Mouse (Mus musculus) kidney, adult 2 months (tissue): ENCODE measurements around the gene Azin2. TPM values are rescaled to one million over a fixed set of nuclear protein-coding genes. Genes with fewer than 3 reads are reported as not detected.

Experiments
- DNase-seq: peaks from one replicate; pipeline ENCODE4 v3.0.0; 2021
- H3K27ac ChIP-seq: fragments of 200-500 bp; 2 replicates; pipeline ENCODE4 v1.5.1; 2012; ENCODE audit warnings: low read depth, low read length, control low read depth, inconsistent platforms; ENCODE audit not compliant: insufficient read depth
- H3K27me3 ChIP-seq: fragments of 200-500 bp; replicated peaks from 2 replicates; pipeline ENCODE4 v1.6.1; 2012; ENCODE audit warnings: mild to moderate bottlenecking, moderate library complexity, low read length, inconsistent platforms; ENCODE audit not compliant: control insufficient read depth, insufficient read depth
- H3K36me3 ChIP-seq: fragments of 200-500 bp; 2 replicates; pipeline ENCODE4 v1.6.1; 2012; ENCODE audit warnings: mild to moderate bottlenecking, moderate library complexity, low read length, inconsistent platforms; ENCODE audit not compliant: control insufficient read depth, insufficient read depth
- H3K4me1 ChIP-seq: fragments of 200-500 bp; 2 replicates; pipeline ENCODE4 v1.6.1; 2011; ENCODE audit warnings: low read length; ENCODE audit not compliant: control insufficient read depth, insufficient read depth
- H3K4me3 ChIP-seq: fragments of 200-500 bp; 2 replicates; pipeline ENCODE4 v1.5.1; 2011; ENCODE audit warnings: mild to moderate bottlenecking, low read depth, low read length, control low read depth; ENCODE audit not compliant: insufficient read depth
- CTCF ChIP-seq: fragments of 200-500 bp; conservative IDR thresholded peaks from 2 replicates; pipeline ENCODE4 v1.5.1; 2011; ENCODE audit warnings: low read depth, mild to moderate bottlenecking, control low read depth, low read length, moderate library complexity, mixed read lengths; ENCODE audit not compliant: insufficient read depth, insufficient read length
- POLR2A ChIP-seq: fragments of 200-500 bp; IDR thresholded peaks from one replicate; pipeline ENCODE4 v1.6.1; 2011; ENCODE audit warnings: low read depth, low read length, control low read depth
- WGBS: fragments of 180-500 bp; shearing (Covaris S2); methylation state at CpG from one replicate; pipeline ENCODE4 v1.1.7; 2018; 5-methylcytosine and 5-hydroxymethylcytosine counted together
- polyA plus RNA-seq: library from polyadenylated mRNA; depleted of rRNA; stranded (reverse); fragments of >200 nt; gene quantifications from 2 replicates; pipeline ENCODE4 v1.2.3, GENCODE M21; 2012

The Azin2 gene
- polyA plus RNA-seq, 1 experiment, result 14.0 TPM

DNA sequence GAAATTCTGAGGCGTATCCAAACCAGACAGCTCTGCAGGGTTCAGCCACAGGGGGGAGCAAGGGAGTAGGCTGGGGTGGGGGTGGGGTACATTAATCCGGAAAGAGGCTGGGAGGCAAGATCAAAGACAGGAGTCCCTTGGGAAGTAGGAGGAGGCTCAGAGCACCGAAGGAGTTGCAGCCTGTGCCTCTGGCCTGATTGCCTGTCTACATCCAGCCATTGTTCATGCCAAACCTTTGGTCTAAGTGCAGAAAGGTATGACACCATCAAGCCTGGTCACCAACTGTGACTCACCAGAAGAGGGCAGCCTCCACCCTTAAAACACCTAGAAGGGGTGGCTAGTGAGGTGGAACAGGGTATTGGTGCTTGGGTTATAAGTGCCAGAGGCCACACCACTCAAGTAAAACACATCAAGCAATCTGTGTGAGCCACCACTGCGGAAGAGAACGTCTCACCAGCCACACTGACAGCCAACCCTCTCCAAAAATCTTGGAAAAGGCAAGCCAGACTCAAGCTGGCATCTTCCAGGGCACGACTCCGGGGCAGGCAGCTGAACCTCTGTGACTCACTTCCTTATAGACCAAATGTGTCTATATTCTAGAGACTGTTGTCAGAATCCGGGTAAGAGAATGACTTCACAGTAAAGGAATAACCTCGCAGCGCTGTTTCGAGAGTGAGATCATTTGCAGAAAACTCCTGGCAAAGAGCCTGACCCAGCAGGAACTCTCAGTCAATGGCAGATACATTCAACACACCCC lies 4.9 kb downstream of the Azin2 start:
- WGBS, result 29% methylated on average over 11 of the region's 11 CpGs

DNA sequence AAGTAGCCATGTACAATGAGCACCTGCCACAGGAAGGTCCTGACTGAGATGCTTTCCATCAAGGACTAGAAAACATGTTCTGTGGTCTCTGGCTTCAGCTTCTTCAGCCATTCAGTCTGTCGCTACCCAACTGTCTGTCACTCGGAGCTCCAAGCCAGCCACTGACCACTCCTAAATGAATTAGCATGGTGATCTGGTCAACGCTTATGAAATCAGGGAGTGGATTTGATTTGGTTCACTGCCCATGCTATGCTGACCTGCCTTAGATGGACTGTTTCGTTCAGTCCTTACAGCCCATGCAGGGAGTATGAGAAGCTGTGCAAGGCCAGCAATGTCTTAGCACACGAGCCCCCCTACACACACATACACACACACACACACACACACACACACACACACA lies 8.4 kb downstream of the Azin2 start:
- Histone ChIP-seq H3K4me1 (no peaks in the 10 kb centered on the region), H3K36me3 (no peaks in the 10 kb centered on the region), H3K27ac (no peak overlapping the region), H3K27me3 (no peaks in the 10 kb centered on the region), H3K4me3 (no peak overlapping the region)
- WGBS, result 54% methylated on average over 5 of the region's 5 CpGs
- peak; percentile 56 for DNase-seq
- TF ChIP-seq CTCF (no peak), POLR2A (no peak)

More for the DNA sequence above, 4.9 kb downstream of the Azin2 start:
- Histone ChIP-seq H3K4me1 (no peaks in the 10 kb centered on the region), H3K27me3 (no peaks in the 10 kb centered on the region), H3K27ac (no peak overlapping the region), H3K4me3 (no peak overlapping the region), H3K36me3 (no peaks in the 10 kb centered on the region)
- TF ChIP-seq CTCF (peak; percentile 77), POLR2A (no peak)
- peak; percentile 76 for DNase-seq

DNA sequence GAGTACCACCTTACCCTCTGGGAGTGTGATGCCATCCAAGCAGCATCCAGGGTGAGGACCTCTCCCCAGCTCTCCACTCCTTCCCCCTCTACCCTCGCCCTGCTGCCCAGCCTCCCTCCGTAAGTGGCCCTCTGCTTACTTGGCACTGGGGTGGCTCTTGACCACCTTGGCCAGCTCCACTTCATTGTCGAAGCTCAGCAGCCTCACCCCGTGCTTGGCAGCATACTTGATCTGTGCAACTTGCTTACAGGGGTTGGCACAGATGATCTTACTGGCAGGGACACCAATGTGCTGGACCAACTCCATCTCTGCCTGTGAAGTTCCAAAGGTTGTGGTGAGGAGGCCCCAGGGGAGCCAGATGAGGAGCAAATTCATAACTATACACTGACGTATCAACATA lies 11.8 kb downstream of the Azin2 start:
- Histone ChIP-seq H3K36me3 (no peaks in the 10 kb centered on the region), H3K4me3 (no peak overlapping the region), H3K27ac (no peak overlapping the region), H3K27me3 (no peaks in the 10 kb centered on the region), H3K4me1 (no peaks in the 10 kb centered on the region)
- peak; percentile 88 for DNase-seq
- TF ChIP-seq CTCF (no peak), POLR2A (no peak)
- WGBS, result 54% methylated on average over 5 of the region's 5 CpGs

DNA sequence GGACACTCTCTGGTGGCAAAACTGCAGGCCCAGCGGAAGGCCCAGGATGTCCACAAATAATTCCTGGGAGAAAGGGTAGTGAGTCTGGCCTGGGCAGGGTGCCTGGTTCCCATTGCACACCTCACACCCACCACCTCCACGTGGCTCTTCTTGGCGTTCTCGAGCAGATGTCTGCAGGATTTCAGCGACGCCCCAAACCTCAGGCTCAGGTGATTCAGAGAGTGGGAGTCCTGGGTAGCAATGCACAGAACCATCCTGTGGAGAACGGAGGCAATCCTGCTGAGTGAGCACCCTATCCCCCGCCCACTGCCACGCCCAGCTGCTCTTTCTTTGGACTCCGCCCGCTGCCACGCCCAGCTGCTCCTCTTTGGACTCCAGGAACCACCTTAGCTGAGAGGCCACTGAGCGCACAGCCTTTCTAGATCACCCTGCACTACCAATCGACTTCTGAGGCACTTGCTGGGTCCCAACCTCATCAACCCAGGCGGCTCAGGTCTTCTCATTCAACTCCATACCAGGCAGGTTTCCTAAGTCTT lies 12.7 kb downstream of the Azin2 start:
- Histone ChIP-seq H3K4me1 (no peaks in the 10 kb centered on the region), H3K27me3 (no peaks in the 10 kb centered on the region), H3K36me3 (no peaks in the 10 kb centered on the region), H3K4me3 (no peak overlapping the region), H3K27ac (no peak overlapping the region)
- DNase-seq, result peak; percentile 64
- 46% methylated on average over 15 of the region's 15 CpGs for WGBS
- TF ChIP-seq POLR2A, result no peak
- TF ChIP-seq CTCF, result no peak

DNA sequence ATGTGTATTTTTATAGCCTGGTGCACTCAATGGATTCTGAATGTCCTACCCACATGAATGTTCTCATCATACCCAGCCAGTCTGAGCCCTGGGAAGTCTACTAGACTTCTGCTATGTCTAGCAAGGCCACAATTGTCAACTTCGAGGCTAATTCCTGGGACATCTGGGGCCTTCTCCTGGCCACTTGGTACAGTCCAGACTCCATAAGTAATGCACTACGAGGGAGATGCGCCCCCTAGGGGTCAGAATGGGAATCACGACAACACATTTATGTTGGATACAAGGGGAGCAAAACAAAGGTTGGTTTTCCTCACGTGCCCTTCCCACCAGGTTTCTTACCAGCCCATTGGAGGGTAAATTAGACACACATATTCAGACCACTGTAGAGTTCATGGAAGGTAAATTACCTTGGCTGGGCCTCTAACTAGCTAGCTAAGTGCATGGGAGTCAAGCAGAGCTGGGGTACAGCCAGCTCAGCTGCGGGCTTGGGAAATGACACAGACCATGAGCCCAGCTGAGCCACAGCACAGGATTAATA lies 14.0 kb downstream of the Azin2 start:
- TF ChIP-seq CTCF (peak; percentile 60), POLR2A (no peak)
- Histone ChIP-seq H3K27ac (no peak overlapping the region), H3K36me3 (no peaks in the 10 kb centered on the region), H3K4me3 (no peak overlapping the region), H3K27me3 (no peaks in the 10 kb centered on the region), H3K4me1 (no peaks in the 10 kb centered on the region)
- 36% methylated on average over 6 of the region's 6 CpGs for whole genome bisulfite sequencing
- DNase-seq, result peak; percentile 49

DNA sequence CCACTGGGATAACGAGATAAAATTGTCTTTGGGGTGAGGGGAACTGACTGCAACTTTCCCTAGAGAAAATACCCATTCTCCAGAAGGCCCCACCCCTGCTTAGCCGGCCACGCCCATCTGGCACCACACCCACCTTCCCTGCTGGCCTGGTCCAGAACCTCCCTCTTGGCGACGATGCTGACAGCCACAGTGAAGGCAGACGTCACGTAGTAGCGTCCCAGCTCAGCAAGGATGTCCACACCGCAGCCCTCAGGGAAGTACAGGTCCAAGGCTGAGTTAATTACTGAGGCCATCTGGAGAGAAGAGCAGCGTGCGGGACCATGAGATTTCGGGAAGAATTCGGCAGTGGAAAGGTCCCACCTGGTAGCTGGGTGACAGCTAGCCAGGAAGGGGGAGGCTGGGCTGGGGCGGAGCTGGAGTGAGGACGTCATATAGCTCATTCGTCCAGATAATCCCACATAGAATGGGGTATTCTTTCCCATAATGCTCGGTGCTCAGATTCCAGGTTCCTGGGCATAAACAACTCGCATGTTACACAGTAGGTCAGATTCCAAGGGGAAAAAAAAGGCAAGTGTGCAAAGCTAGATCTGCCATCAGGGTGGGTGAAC lies 14.8 kb downstream of the Azin2 start:
- H3K4me3 ChIP-seq, result no peak overlapping the region
- TF ChIP-seq CTCF (no peak), POLR2A (no peak)
- no peaks in the 10 kb centered on the region for H3K27me3 ChIP-seq
- no peak for DNase-seq
- 29% methylated on average over 18 of the region's 18 CpGs for WGBS
- no peaks in the 10 kb centered on the region for H3K4me1 ChIP-seq
- no peaks in the 10 kb centered on the region for H3K36me3 ChIP-seq
- H3K27ac ChIP-seq, result no peak overlapping the region

DNA sequence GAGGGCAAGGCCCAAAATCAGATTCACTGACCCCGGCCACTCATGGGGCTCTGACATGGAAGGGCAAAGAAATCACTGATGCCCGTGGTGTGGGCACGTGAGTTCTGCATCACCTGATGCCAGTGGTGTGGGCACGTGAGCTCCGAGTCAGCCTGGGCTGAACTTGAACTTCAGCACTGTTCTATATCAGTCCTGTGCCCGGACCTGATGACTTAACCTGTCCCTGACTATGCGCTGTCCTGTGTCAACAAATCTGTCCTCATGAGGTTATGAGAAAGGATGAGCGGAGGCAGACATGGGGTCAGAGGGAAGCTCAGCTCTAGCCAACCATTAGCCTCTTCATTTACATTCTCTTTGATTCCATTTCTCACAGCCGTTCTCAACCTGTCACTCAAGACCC lies 15.5 kb downstream of the Azin2 start:
- H3K36me3 ChIP-seq, result no peaks in the 10 kb centered on the region
- no peak overlapping the region for H3K27ac ChIP-seq
- TF ChIP-seq POLR2A (no peak), CTCF (no peak)
- H3K4me3 ChIP-seq, result no peak overlapping the region
- WGBS, result 87% methylated on average over 9 of the region's 9 CpGs
- DNase-seq, result no peak
- H3K27me3 ChIP-seq, result no peaks in the 10 kb centered on the region
- H3K4me1 ChIP-seq, result no peaks in the 10 kb centered on the region
